Mouse (Mus musculus): ENCODE measurements around the gene Ap3s2.

DNA sequence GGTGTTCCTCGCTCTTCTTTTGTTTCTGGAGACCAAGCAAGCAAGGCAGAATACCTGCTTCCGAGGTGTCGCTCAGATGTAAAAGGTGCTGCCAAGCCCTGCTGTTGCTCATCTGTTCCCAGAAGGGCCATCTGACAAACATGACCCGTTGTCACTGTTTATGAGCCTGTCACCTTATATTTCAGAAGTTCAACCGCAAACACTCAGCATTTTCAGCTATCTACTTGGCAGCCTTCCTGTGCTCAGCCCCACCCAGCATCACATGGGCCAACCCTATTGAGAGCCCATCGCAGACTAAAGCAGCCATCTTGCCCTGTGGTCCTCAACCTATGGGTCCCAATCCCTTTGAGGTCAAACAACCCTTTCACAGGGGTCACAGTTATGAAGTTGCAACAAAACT, 19.7 kb downstream of the Ap3s2 start:
- TF ChIP-seq POLR2A (IDR thresholded peaks at IDR 0.05; ENCODE audit: borderline replicate concordance, extremely low read depth, insufficient read depth, insufficient read length, poor library complexity, severe bottlenecking), result no peak
- TF ChIP-seq CTCF (IDR thresholded peaks at IDR 0.05; ENCODE audit: borderline replicate concordance, extremely low read depth, insufficient read depth, insufficient read length), result no peak

All from brain, embryonic 14.5 days (tissue).